Mouse (Mus musculus) liver, adult (tissue): ENCODE results near the gene Dnajb14.

Experiments
- GATA4 ChIP-seq: IDR thresholded peaks from 2 replicates; pipeline ENCODE4 v1.6.1; 2014; ENCODE audit warnings: mild to moderate bottlenecking, low read length; ENCODE audit not compliant: insufficient replicate concordance

The Dnajb14 gene

DNA sequence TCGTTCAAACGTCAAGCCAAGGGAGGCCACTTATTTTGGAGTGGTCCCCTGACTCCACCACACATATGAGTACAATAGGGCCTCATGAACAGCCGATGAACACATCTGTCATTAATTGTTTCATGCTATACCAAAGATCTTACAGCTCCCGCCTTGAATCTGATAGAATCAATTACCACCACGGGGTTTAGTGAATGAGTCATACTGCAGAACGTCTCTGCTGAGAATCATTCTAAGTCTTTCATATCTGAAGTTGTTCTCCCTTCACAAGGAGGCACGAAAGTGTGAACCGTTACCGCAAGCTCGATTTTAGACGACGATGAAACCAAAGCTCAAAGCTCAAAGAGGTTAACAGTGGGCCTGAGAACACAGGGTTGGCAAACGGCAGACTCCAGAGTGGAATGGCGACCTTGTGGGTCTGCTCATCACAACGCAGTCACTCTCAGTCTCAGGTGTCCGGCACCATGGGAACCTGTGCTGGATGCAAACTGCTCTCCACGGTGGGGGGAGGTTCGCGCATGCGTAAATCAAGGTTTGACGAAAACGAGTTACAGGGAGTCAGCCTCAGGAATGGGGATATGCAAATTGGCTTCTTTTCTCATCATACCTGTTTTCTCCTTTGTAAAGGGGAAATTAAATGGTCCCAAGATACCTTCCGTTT, 86.9 kb downstream of the Dnajb14 start:
- no peak for TF ChIP-seq GATA4

DNA sequence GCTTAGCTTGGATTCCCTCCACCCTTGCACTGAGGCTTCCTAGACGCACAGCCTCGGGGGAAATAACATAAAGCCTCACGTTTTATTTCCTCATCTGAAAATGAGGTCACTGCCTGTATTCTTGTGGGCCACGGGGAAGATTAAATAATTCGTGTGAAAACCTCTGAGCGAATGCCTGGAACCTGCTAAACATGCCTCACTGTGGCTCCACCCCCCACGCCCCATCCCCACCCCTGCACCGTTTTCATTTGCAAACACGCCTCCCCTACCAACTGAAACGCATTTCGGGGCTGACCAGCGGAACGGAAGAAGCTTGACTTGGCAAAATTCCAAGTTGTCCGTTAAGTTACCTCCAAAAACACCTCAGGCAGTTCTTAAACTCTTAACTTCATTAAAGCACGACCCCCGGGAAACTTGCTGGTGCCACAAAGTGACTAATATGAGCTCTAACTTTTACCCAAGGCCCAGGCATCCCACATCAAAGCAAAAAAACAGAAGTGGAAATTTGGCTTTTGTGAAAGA, 88.1 kb downstream of the Dnajb14 start:
- no peak for TF ChIP-seq GATA4

DNA sequence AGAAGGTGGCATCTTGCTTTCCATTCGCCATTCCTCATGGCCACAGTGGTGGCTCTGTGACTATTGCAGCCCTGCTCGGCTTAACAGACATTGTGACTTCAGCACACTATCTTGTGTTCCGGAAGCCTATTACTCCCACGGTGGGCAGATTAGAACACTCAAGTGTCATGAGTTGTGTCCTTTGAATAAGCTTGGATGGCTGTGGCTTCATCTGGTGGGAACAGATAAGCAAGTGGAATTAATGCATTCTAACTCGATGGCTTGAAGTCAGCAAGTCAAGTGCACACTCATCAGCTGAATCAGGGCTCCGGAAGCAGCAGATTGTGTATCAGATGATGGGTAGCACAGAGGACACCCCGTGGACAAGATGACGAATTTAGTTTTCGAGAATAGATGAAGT, 90.4 kb downstream of the Dnajb14 start:
- TF ChIP-seq GATA4: no peak

DNA sequence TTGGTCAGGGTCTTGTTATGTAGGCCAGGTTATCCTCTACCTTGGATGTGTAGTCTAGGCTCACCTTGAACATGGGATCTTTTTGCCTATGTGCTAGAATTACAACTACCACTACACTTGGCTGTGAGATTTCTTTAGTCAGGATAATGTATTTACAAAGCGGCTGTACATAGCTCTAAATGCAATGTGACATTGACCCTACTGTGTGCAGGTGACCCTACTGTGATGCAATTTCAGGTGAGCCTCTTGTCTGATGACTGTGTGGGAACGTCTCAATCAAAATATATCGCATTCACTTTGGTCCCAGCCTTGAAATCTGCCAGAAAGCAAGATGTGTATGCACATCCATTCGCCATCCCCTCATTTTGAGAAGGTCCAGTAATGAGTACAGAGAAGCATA, 90.9 kb downstream of the Dnajb14 start:
- TF ChIP-seq GATA4: no peak

DNA sequence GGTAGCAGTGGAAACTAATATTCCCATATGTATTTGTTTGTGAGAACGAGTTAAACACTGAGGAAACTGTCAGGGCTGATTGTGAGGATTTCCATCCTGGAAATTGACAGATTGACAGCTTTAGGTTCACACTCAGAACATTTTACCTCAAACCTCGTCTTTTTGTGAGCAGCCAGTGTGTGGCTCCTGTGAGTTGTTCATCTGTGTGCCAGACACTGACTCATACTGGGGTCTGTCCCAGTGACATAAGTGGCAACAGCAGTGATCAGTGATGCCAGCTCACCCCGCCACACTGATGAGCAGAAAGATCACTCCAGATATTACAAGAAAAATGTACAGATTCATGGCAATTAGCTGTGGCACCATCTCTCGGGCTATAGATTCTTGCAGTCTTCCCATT, 92.0 kb downstream of the Dnajb14 start:
- no peak for TF ChIP-seq GATA4

DNA sequence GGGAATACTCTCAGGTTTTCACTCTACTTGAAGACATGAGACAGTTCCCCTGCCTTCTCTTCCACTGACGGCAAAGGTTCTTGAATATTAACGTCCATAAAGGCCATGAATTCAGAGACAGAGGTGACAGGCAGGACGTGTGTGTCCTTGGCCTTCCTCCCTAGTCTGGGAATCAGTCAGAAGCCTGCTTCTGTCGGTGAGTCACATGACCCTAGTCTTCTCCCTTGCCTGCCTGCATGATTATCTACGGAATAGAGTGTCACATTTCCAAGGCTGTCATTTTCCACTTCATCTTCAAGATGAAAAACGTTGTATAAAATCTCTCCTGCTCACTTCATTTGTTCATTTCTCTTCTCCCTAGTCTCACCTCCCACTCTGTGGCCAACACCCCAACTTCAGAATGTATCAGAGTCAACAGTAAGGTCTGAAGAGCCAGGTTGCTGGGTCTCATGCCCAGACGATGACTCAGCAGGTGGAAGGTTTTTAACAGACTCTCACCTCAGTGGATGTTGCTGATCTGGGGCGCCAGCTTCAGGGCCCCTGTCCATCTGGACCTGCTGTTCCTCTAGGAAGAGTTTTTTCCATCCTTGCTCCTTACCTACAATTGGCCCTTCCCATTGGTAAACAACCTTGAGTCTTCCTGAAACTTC, 94.4 kb downstream of the Dnajb14 start:
- TF ChIP-seq GATA4: no peak

DNA sequence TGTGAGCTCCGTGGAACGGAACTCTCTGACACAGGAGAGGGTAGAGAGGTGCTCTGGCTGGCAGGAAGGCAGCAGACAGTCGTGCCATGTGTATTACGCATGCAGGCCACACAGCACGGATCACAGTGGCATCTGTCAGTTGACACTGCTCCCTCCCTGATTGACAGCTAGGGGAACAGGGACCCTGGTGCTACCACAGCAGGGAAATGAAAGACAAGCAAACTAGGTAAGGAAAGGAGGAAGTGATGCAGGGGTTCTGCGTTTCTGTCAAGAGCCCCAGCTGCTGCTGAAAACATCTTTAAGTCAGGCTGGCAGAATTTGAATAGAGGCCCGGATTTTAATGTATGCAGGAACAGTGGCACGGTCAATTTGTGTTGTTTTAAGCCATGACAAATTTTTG, 96.0 kb downstream of the Dnajb14 start:
- no peak for TF ChIP-seq GATA4
